Mouse (Mus musculus) myocyte (in vitro differentiated cells): ENCODE data around the gene Gm20388.

Experiments used
- MYOG ChIP-seq, 3 experiments: IDR thresholded peaks; one replicate each; pipeline ENCODE4 v1.6.1; 2011; ENCODE audit warnings: control low read depth in 2 of 3, low read depth in 2 of 3, mild to moderate bottlenecking in 2 of 3; ENCODE audit not compliant: insufficient read length in 2 of 3, control insufficient read depth in 1 of 3, insufficient read depth in 1 of 3
- POLR2A ChIP-seq: IDR thresholded peaks from one replicate; pipeline ENCODE4 v1.6.1; 2011; ENCODE audit warnings: low read depth, mild to moderate bottlenecking, control low read depth, moderate library complexity; ENCODE audit not compliant: insufficient read length
- SRF ChIP-seq: IDR thresholded peaks from one replicate; pipeline ENCODE4 v1.6.1; 2011; ENCODE audit warnings: low read depth; ENCODE audit not compliant: control insufficient read depth, insufficient read length
- TCF12 ChIP-seq: IDR thresholded peaks from one replicate; pipeline ENCODE4 v1.6.1; 2011; ENCODE audit warnings: mild to moderate bottlenecking, control low read depth; ENCODE audit not compliant: poor library complexity, insufficient read depth, severe bottlenecking

DNA sequence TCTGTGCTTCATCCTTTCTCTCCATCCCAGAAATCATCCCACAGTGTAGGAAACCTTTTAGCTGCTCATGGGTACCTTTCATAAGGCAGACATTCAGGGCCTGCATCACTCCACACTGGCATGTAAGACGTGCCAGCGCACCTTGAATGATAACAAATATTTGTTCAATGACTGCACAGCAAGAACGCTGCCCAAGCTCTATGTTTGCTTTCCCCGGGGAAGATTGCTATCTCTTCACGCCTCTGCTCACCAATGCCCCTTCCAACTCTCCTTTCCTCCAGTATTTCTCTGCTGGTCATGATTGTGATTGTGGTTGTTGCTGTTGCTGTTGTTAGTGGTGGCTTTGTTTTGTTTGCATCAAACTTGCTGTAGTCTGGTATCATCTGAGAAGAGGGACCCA, 4292.3 kb downstream of the Gm20388 start:
- TF ChIP-seq MYOG (IDR thresholded peaks at IDR 0.05; ENCODE audit: control insufficient read depth in 1 of 3, insufficient read depth in 1 of 3, insufficient read length in 2 of 3, low read depth in 2 of 3) = no peak
- TF ChIP-seq SRF = no peak
- TF ChIP-seq POLR2A = no peak
- no peak for TF ChIP-seq TCF12
